Mouse (Mus musculus) small intestine, adult 2 months (tissue): Measurements from ENCODE around the gene Gtsf1l. TPM values are rescaled to one million over a fixed set of nuclear protein-coding genes. Genes with fewer than 3 reads are reported as not detected.
A peak's percentile ranks its signal among the peaks of the same experiment; 100 is the strongest.

Experiments used
- H3K27ac ChIP-seq: fragments of 200-500 bp; 2 replicates; pipeline ENCODE4 v1.5.1; 2012; ENCODE audit warnings: low read depth, low read length, control low read depth, inconsistent platforms; ENCODE audit not compliant: insufficient read depth
- H3K27me3 ChIP-seq: fragments of 200-500 bp; 2 replicates; pipeline ENCODE4 v1.6.1; 2012; ENCODE audit warnings: mild to moderate bottlenecking, moderate library complexity, low read length, inconsistent platforms; ENCODE audit not compliant: control insufficient read depth, insufficient read depth
- H3K36me3 ChIP-seq: fragments of 200-500 bp; 2 replicates; pipeline ENCODE4 v1.6.1; 2012; ENCODE audit warnings: mild to moderate bottlenecking, low read length, control low read depth, inconsistent platforms; ENCODE audit not compliant: control insufficient read depth, insufficient read depth
- H3K4me1 ChIP-seq: fragments of 200-500 bp; 2 replicates; pipeline ENCODE4 v1.6.1; 2012; ENCODE audit warnings: low read length, inconsistent platforms, mixed read lengths; ENCODE audit not compliant: control insufficient read depth, insufficient read depth, insufficient read length
- H3K4me3 ChIP-seq: fragments of 200-500 bp; 2 replicates; pipeline ENCODE4 v1.5.1; 2012; ENCODE audit warnings: low read depth, mild to moderate bottlenecking, control low read depth, inconsistent platforms, low read length, moderate library complexity
- CTCF ChIP-seq: fragments of 200-500 bp; IDR thresholded peaks from 2 replicates; pipeline ENCODE4 v1.5.1; 2012; ENCODE audit warnings: low read depth, mild to moderate bottlenecking, control low read depth, inconsistent platforms, low read length, moderate library complexity, mixed read lengths; ENCODE audit not compliant: insufficient replicate concordance, insufficient read length; ENCODE audit errors: extremely low read depth
- POLR2A ChIP-seq: fragments of 200-500 bp; IDR thresholded peaks from 2 replicates; pipeline ENCODE4 v1.6.1; 2012; ENCODE audit warnings: low read depth, mild to moderate bottlenecking, control low read depth, inconsistent platforms, low read length, moderate library complexity
- WGBS: fragments of 180-500 bp; shearing (Covaris S2); methylation state at CpG from one replicate; pipeline ENCODE4 v1.1.7; 2018; 5-methylcytosine and 5-hydroxymethylcytosine counted together
- polyA plus RNA-seq: library from polyadenylated mRNA; depleted of rRNA; stranded (reverse); fragments of >200 nt; gene quantifications from 2 replicates; pipeline ENCODE4 v1.2.3, GENCODE M21; 2012

Gene Gtsf1l
- polyA plus RNA-seq, 1 experiment, result not detected

DNA sequence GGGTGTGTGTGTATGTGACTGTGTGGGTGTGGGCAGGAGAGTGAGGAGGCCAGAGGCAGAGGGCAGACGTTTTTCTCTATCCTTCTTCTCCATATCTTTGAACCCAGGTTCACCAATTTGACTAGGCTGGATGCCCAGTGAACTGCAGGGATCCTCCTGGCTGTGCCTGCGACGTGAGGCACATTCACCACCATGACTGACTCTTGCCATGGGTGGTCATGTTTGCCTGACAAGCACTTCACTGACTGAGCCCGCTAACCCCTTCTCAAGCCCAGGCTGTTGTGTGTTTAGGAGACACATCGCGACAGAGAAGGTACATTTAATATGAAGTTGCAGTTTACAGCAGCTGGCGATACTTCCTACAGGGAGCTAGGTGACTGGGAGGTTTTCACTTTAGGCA, 14.6 kb upstream of the Gtsf1l start:
- 52% methylated on average over 7 of the region's 7 CpGs for WGBS
- Histone ChIP-seq H3K4me1 (no peaks in the 10 kb centered on the region; the same call in 1 of the 2 replicates), H3K4me3 (no peak overlapping the region), H3K36me3 (no peaks in the 10 kb centered on the region), H3K27ac (no peak overlapping the region), H3K27me3 (no peaks in the 10 kb centered on the region)
- no peak for TF ChIP-seq POLR2A
- TF ChIP-seq CTCF, result no peak

- Histone ChIP-seq H3K4me1 (no peaks in the 10 kb centered on the region; the same call in 1 of the 2 replicates), H3K27me3 (no peaks in the 10 kb centered on the region), H3K27ac (no peak overlapping the region), H3K4me3 (no peak overlapping the region), H3K36me3 (no peaks in the 10 kb centered on the region)
- TF ChIP-seq CTCF, result peak; percentile 80; the same call in 1 of the 2 replicates
- no peak for TF ChIP-seq POLR2A
- 14% methylated on average over 10 of the region's 10 CpGs for WGBS
These were observed 14.1 kb upstream of the Gtsf1l start for GRCm38 (mm10) chr2:163101646-163102203.

DNA sequence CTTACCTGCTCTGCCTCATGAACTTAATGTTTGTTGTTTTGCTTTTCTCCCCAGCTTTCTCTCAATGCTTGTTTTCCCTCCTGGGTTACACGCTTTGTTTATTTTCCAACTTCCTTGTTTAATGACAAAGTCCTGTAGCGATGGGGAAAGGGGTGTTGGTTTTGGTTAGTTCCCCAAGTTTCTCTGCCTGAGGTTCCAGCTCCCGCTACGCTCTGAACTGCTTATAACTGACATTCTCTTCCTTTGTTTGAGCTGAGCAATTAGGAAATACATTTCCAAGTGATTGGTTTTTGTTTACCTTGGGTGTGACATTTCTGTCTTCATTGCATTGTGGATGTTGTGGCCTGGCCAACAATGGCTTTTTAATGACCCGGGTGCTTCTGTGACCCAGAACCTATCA, 12.9 kb upstream of the Gtsf1l start:
- Histone ChIP-seq H3K4me1 (no peaks in the 10 kb centered on the region; the same call in 1 of the 2 replicates), H3K27me3 (no peaks in the 10 kb centered on the region), H3K4me3 (no peak overlapping the region), H3K27ac (no peak overlapping the region), H3K36me3 (no peaks in the 10 kb centered on the region)
- WGBS, result 12% methylated on average over 5 of the region's 5 CpGs
- TF ChIP-seq POLR2A (no peak), CTCF (no peak)

- Histone ChIP-seq H3K36me3 (no peaks in the 10 kb centered on the region), H3K4me3 (no peak overlapping the region), H3K27ac (no peak overlapping the region), H3K27me3 (no peaks in the 10 kb centered on the region), H3K4me1 (no peaks in the 10 kb centered on the region; the same call in 1 of the 2 replicates)
- 46% methylated on average over 8 of the region's 8 CpGs for WGBS
- TF ChIP-seq CTCF (no peak), POLR2A (no peak)
These were observed 12.3 kb upstream of the Gtsf1l start for GRCm38 (mm10) chr2:163099919-163100318.

GRCm38 (mm10) chr2:163095784-163096183, 8.1 kb upstream of the Gtsf1l start:
- Histone ChIP-seq H3K27ac (no peak overlapping the region), H3K4me1 (no peaks in the 10 kb centered on the region; the same call in none of the 2 replicates), H3K4me3 (no peak overlapping the region), H3K27me3 (no peaks in the 10 kb centered on the region), H3K36me3 (no peaks in the 10 kb centered on the region)
- 21% methylated on average over 3 of the region's 3 CpGs for WGBS
- TF ChIP-seq POLR2A, result no peak
- TF ChIP-seq CTCF, result no peak

DNA sequence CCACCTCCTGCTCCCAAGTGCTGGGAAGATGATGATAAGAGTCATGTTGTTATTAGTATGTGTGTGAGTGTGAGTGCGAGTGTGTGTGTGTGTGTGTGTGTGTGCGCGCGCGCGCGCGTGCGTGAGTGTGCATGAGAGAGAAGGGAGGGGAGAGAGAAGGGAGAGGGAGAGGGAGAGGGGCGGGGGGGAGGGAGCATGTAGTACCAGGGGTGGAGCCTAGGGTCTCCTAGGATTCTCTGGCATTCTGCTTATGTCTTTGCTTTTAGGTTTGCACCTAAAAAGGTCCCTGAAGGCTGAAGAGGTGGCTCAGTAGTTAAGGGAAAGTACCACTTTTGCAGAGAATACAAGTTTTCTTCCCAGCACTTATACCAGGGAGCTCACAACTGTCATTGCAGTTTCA, 7.3 kb upstream of the Gtsf1l start:
- Histone ChIP-seq H3K36me3 (no peaks in the 10 kb centered on the region), H3K4me1 (no peaks in the 10 kb centered on the region; the same call in 1 of the 2 replicates), H3K27me3 (no peaks in the 10 kb centered on the region), H3K27ac (no peak overlapping the region), H3K4me3 (no peak overlapping the region)
- no peak for TF ChIP-seq POLR2A
- no peak for TF ChIP-seq CTCF
- 92% methylated on average over 10 of the region's 10 CpGs for WGBS

GRCm38 (mm10) chr2:163089475-163090123, 1.9 kb upstream of the Gtsf1l start:
- H3K4me3 ChIP-seq, result no peak overlapping the region
- no peaks in the 10 kb centered on the region for H3K27me3 ChIP-seq
- no peaks in the 10 kb centered on the region for H3K36me3 ChIP-seq
- TF ChIP-seq POLR2A (no peak), CTCF (peak; percentile 44; the same call in 1 of the 2 replicates)
- WGBS, result 67% methylated on average over 5 of the region's 5 CpGs
- no peaks in the 10 kb centered on the region for H3K4me1 ChIP-seq
- H3K27ac ChIP-seq, result no peak overlapping the region
